Mouse (Mus musculus) spleen, adult 18-20 months (tissue): ENCODE measurements around the gene Smpd3.
A peak's percentile ranks its signal among the peaks of the same experiment; 100 is the strongest.
"Not testable (repeated sequence)": the region's sequence is repeated elsewhere in the genome, so short reads cannot be mapped to it uniquely, and the experiment has no call there.

Source experiments
- DNase-seq, 2 experiments: peaks; one replicate each; pipeline ENCODE4 v3.0.0; 2022; ENCODE audit warnings: mixed read lengths in 2 of 2

Gene Smpd3

DNA sequence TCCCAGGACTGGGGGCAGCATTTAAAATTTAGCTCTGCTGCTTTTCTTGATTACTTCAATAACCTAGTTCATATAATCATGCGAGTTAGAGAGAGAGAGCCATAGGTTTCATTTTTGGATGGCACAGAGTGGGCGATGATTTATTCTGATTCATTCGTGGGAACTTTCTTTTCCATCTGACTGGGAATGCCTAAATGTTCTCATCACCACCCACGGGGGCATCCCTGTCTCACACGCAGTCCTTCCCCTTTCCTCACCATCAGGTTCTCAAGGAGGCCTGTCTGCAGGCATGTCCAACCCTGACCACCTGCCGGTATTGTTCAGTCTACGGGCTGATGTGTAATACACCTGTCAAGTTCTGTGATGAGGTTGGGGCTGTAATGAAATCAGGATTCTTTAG, 16.4 kb downstream of the Smpd3 start:
- no peak for DNase-seq

DNA sequence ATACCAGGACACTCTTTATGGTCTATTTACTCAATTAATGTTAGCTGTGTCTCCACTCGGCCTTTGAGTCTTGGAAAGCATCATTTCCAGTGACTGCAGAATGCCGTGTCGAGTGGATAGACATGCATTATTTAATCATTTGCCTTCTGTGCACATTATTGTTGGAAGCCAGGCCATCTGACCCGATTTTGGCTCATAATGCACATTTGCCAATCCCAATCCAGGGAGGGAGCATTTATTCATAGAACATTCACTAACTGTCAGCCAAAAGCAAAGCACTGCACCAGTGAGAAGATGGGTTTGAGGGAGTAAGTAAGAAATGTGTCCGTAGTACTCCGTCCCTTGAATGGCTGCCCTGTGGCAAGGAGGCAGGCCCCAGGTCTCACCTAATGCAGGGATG, 17.8 kb downstream of the Smpd3 start:
- DNase-seq: no peak

DNA sequence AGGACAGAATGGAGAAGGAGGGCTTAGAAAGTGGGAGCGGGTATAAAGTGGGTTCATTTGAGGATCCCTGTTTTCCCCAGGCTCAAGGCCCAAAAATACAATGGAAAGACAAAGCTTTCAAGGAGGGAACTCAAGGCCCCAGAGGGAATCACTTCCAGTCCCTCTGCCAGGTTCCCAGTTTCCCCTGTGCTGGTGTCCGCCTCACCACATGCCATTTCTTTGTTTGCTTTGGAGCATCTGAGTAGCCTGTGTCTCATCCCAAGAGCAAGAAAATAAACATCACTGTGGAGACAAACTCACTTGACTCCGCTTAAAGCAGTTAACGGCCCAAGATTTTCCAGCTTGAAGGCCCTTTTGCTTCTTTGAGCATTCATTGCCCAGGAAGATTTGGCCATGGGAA, 20.7 kb downstream of the Smpd3 start:
- no peak for DNase-seq

DNA sequence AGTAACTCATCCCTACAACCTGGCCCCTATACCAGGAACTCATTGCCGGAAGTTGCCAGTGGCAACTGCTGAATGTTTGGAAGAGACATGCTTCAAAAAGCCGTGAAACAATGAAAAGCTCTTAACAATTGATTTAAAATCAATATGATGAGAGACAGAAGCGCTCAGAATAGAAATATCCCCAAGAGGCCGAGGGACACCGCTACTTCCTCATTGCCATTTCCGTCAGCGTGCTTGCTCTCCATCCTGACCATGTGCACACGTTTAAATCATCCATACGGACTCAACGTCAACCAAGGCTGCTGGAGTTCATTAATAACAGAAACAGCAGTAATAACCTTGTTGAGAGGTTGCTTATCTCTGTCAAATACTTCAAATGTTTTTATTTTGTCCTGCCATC, 21.3 kb downstream of the Smpd3 start:
- peak in 1 of 2 experiments; percentile 20 for DNase-seq

DNA sequence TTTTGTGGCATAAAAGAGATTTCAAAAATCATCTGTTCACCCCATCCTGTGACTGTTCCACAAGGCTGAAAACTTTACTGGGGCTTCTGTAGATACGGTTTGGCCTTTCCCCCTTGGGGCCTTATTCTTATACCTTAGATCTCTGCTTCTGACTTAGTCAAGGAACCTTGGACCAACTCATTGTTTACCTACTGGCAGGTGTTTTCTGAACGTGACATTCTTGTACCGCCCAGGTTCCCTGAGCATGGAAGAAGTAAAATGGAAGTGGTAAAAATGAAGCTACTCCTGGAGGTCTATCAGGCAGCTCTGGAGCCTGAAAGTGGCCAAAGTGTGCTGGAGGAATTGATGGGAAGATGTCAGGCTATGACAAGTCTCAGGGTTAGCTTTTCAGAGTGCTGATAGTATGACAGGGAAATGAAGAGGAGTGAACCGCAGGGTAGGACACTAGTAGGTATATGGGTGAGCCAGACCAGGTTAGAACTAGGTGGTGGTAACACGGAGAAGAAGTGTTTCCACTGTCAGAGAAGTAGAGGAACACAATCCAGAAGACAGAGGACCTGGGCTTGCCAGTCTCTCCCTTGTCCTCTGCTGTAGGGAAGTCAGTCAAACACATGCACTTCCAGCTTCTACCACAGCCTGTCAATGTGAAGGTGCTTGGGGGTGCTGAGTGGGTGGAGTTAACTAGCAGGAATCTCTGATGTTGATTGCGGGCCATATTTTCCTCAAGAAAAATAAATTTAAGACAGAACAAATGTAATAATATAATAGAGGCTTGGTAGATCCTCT, 22.2 kb downstream of the Smpd3 start:
- DNase-seq: no peak

DNA sequence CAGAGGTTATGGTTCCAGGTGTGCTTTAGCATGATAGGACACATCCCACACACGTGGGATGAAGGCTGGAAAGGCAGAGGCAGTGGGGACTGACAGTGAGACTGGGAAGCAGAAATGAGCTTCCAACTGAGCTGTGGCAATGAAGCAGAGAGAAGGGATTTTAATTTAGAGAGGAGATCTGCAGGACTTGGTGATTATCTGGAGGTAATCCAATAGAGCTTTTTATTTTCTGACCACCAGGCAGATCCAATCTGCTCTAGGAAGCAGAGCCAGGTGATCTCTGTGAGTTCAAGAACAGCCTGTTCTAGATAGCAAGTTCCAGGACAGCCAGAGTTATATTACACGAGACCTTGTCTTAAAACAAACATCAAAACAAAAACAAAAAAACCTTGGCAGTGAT, 24.0 kb downstream of the Smpd3 start:
- DNase-seq: no peak

DNA sequence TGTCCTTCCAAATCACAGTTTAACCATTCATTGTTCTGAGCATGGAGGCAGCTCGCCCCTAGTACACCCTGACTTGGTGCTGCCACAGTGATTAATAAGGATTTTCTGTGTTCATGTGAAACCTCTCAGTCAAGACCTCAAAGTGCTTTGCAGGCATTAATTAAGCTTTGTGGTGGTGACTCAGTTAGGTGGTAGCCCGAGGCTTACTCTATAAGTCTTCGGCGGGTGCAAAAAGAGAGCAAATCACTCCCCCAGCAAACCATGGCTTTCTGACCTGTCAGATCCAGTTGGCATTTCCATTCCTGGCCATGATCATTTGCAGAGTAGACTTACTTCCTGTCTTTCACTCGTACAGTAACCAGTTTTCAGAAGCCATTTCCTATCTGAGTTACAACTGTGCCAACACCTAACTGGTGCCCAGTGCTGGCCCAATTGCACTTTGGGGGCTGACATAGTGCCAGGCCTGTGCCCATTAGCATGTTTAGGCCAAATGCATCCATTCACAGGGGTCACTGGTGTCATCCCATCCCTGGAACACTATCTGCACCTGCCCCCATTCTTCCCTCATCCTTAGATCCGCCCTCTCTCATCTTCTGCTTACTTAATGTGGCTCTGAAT, 24.6 kb downstream of the Smpd3 start:
- no peak for DNase-seq

DNA sequence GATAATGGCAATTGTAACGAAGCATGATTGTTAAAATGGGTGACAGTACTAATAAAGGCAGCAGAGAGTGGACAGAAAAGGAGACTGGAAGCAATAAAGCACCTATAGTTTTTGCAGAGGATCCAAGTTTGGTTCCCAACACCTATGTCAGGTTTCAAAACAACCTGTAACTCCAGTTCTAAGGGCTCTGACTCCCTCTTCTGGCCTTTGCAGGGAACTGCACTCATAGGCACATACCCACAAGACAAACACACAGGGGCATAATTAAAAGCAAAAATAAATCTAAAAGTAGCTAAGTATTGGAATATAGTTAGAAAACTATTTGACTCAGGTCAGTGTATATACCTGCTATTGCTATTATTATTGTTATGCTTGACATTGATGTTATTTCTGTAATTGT, 25.8 kb downstream of the Smpd3 start:
- no peak for DNase-seq

DNA sequence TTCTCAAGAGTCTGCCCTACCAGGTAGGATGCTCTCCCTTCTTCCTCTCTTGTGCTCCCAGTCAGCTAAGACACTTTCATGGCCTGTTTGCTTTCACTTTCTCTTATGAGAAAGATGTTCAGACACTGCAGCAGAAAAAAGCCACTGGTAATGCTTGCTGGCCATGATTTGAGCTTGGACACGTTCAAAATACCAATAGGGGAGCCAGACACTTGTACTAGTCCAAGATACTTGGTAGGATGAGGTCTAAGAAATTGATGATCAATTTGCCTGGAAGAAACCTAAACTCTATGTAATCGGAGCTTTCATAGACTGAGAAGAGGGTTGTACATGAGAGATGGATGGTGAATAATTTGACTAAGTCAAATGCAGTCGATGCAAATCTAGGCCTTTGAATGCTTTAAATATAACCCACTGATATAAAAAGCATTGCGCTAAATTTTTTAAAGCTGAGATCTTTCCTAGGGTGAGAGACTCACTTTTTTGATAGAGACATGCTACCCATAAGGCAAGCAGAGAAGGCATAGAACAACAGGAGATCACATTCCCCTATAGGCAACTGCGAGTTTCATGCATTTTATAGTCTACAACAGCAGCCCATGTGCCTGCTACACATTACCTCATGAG, 27.6 kb downstream of the Smpd3 start:
- no peak for DNase-seq

DNA sequence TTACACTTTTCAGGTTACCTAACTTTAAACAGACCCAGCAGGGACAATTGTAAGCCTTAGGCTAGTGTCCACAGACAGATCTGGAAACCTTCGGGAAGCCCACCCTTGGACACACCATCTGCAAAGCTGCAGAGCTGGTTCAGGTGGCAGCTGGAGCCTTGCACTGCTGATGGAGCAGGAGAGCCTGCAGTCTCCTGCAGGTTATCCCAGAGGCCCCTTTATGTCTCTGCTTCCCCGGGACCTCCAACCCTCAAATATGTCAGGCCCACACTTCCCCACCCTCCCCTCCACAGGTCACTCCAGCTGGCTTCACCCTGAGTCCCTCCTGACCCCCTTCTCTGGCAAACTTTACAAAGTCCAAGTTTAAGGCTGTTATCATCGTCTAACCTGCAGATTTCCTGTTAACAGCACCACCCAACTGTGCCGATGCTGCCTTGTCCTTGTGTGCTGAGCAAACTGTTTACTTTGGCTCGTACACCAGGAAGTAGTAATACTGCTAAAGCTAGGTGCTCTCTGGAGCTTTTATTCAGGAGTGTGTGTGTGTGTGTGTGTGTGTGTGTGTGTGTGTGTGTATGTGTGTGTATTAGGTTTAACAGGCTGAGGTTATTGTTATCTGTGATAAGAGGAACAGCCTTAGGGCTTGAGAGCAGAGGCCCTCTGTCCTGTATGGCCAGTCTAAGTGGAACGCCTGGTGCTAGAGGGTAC, 29.6 kb downstream of the Smpd3 start:
- not testable (repeated sequence) for DNase-seq

DNA sequence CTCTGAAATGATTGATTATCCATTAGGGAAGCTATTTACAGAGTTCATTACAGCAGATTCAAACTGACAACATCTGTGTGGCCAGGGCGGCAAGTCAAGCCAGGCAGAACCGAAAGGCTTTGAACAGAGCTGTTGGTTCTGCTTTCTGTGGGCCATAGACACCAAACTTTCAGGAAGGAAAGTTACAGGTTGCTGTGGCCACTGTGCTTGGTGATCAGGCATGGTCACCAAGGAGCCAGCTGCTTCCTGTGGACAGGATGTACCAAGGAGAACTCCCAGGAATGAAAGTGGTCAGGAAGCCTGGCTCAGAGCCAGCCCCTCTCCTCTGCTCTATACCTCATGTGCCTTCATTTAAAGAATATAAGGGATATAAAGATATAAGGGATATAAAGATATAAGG, 30.2 kb downstream of the Smpd3 start:
- peak; percentile 20 to 36 for DNase-seq

DNA sequence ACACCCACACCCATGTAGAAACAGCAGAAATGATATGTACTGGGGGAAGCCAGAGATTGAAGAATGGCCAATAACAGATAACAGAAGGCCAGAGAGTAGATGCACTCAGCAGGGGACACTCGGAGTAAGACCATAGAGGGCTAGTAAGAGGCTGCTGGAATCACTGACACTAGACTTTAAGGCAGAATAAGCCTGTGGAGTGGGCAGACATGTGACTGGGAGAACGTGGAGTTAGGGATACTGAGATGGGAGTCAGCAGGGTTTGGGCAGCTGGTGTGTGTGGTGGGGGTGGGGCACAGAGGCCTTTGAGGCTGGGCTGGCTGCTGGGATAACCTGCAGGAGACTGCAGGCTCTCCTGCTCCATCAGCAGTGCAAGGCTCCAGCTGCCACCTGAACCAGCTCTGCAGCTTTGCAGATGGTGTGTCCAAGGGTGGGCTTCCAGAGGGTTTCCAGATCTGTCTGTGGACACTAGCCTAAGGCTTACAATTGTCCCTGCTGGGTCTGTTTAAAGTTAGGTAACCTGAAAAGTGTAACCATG, 31.0 kb downstream of the Smpd3 start:
- not testable (repeated sequence) for DNase-seq

DNA sequence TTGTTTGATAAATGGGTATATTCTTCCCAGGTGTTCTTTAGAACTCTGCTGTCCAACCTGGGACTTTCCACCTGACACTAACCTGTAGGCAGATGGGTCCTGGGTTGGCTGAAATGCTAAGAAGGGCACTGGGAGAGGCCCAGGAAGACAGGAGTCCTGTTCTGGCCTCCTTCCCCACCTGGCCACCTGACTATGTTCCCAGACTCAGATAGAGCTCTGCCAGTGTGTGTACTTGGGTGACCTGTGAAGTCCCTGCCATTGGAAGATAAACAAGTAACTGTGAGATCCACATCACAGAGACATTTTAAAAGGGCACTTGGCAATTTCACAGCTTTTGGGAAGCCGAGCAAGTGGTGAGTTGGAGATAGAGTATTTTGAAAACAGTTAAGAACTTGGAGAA, 31.7 kb downstream of the Smpd3 start:
- DNase-seq: no peak

DNA sequence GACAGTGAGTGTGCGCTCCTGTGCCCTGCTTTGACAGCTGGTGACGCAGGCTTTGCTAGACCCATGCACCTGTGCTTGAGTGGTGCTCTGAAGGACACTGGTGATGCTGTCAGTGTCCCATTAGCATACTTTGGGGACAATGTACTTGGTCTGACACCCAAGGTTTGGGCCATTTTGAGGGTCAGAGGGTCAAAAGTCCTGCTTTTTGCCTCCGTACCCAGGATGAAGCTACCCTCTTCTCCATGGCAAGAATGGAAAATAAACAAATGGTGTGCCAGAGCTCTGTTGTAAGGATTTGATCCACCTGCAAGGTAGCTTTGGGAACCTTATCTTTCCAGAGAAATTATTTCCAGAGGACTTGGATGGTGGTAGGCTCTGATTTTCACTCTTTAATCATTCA, 32.5 kb downstream of the Smpd3 start:
- DNase-seq: no peak

DNA sequence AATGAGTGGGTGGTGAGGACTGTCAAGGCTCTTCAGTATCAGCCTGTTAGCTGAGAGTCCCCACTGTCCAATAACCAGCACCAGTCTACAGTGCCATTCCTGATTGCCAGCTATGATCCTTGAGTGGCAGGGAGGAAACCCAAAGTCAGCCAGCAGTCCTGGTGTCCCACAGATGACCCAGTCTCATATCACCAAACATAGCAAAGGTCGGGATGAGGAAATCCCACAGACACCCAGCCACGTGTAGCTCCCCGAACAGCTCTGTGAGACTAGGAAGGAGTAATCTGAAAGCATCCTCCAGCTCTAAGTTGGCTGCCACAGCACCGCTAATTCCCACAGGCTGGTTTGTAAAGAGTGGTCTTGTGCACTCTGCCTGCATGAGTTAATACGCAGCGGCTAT, 33.5 kb downstream of the Smpd3 start:
- DNase-seq: no peak

DNA sequence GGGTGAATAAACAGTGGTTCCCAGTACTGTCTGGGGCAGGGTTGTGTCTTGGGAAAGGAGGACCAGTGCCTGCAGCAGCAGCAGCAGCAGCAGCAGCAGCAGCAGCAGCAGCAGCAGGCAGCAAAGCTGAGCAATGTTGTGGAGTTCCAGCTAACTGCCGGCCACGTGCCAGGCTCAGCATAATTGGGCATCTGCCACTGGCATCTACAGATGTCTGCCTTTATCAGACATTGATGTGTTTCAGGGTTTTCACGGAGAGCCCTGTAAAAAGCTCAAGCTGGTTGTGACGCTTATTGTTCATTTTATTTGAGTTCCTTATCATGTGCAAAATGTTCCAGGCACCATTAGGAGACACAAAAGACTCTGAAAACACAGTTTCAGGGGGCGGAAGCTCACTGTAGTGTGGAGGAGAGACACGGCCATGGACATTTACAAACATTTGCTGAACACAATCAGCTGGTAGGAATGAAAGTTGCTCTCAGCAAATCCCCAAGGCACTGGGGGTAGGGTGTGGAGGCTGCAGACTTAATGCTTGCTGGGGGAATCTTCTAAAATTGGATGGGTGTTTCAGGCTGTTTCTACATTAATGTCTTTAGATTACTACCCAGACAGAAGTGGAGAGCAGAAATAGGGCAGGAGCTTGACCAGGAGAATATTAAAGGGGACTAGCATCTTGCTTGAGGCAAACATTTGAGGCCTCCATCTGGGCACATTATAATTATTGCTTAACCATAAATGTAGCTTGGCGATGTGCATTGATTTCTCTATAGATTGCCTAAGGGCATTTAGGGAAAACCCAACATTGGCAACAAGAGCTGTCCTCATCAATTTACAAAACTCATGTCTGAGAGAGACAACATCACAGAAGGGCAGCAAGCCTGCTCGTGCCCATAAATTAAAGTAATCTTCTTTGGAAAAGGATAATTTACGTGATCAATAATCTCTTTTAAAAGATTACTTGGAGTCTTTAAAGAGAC, 36.8 kb downstream of the Smpd3 start:
- DNase-seq: no peak

DNA sequence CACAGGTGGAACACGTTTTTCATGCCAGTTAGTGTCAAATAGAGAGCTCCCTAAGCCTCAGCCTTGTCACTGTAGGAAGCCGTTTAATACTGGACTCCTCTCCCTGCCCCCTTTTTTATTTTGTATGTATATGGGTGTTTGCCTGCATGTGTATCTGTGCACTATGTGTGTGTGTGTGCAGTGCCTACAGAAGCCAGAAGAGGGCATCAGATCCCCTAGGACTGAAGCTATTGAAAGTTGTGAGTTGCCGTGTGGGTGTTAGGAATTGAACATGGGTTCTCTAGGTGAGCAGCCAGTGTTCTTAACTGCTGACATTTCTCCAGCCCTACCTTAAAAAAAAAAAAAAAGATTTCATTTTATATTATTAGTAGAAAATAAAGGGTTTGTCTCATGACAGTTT, 38.1 kb downstream of the Smpd3 start:
- DNase-seq: no peak

DNA sequence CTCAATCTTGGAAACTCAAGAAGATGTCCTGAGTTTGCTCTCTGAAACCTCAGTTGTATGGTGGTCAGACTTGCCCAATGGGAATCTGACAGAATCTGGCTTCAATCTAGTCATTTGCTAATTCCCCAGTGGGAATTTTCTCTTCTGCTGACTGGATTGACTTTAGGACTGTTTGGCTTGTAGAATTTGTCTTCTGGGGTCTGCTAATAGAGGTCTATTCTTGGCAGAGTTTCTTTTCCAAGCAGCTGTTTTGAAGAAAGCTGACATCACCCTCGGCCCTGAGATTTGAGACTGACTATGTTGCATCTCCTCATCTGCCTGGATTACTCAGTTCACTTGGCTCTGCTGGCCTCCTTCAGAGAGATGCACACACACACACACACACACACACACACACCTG, 38.9 kb downstream of the Smpd3 start:
- no peak for DNase-seq

DNA sequence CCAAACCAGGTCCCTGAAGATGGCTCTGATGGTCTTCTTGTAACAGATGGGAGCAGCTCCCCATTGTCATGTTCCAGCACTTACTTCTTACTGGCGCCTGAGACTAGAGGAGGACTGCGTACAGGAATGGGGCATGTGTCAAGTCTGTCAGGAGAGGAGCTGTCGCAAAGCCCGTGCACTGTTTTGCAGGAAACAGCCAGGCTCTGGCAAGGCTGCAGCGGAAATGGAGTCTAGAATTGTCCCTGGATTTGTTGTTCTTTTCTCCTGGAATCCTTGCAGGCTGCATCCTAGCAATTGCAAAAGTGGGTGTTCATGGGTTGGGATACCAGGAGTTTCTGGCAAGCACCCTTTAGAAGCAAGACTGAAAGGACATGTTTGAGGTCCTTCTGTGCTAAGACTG, 39.5 kb downstream of the Smpd3 start:
- no peak for DNase-seq

DNA sequence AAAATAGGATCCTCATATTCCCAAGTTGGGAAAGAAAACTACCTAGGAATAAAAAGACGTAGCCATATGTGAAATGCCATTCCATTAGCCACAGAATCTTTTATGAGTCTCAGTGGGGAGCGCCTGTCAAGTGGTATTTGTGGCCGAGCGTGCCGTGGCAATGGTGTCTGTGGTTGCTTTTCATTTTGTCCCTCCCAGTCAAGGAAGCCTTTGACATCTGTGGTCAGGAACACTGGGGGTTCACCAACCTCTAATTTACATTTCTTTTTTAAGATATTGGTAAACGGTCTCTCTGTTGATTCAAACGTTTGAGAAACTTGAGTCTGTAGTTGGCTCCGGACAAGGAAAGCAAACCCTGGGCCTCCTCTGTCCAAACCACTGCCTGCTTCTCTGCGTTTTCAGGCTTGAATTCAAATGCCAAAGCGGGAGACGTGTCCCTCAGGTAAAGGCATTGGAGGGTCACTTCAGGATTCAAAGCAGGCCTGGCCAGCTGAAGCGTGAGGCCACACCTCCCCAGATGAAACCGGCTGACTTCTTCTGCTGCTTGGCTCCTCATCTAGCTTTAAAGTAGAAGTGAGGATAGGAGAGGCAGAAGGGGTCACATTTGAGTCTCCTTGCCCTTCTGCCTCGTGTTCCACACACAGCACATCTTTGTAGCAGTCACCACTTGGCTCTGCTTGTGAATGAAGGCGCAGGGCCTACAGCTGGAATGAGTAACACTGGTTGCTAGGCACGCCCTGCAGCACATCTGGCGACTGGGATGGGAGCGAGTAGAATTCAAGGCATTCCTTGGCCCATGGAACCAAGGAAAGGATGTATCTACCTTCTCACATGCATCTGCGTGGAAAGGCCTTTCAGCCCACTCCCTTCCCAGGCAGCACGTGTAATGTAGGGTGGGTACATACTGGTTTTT, 45.0 kb downstream of the Smpd3 start:
- peak in 1 of 2 experiments; percentile 39 for DNase-seq

DNA sequence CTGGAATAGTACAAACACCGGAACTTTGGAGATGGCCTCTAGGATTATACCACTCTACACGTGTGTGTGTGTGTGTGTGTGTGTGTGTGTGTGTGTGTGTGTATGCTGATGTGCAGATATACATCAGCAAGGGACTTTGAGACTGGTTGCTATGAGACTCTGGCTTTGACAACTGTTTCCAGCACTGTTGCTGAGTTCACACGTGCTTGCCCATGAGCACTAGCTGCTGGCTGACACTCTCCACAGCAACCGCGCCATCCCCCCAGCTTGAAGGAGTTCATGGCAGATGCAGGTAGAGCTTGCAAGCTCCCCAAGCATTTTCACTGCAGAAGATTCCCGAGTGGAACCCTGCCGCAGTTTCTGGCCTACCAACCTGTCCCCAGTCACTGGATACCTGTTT, 48.3 kb downstream of the Smpd3 start:
- DNase-seq: no peak
